Mouse (Mus musculus): ENCODE measurements around the gene Olfr205. TPM values are rescaled to one million over a fixed set of nuclear protein-coding genes. Genes with fewer than 3 reads are reported as not detected.
"Not testable (repeated sequence)": the region's sequence is repeated elsewhere in the genome, so short reads cannot be mapped to it uniquely, and the experiment has no call there.

The Olfr205 gene
- polyA plus RNA-seq (2015; fragmentation: Nextera tagmentation; extraction: Ambion mirVana), result not detected in 2 replicates

GRCm38 (mm10) chr16:59331038-59331437, at the start of gene Olfr205:
Olfr205 (minus strand) TSS chr16:59331138.
- Histone ChIP-seq H3K9ac (replicated peaks; ENCODE audit: low read depth, low read length) (no peak within 1 kb of the TSS), H3K36me3 (ENCODE audit: control insufficient read depth, insufficient read depth) (no peaks in the 10 kb centered on the region), H3K27ac (ENCODE audit: low read length) (no peak within 1 kb of the TSS), H3K4me2 (ENCODE audit: low read length) (no peak within 1 kb of the TSS), H3K4me1 (replicated peaks; ENCODE audit: control insufficient read depth, insufficient read depth, low read length) (no peaks in the 10 kb centered on the region), H3K27me3 (replicated peaks; ENCODE audit: control insufficient read depth, insufficient read depth, low read length) (no peaks in the 10 kb centered on the region), H3K4me3 (replicated peaks; ENCODE audit: low read length) (no peak within 1 kb of the TSS), H3K9me3 (ENCODE audit: control insufficient read depth, low read length) (no peaks in the 10 kb centered on the region)
- no peak for ATAC-seq

- H3K4me2 ChIP-seq (ENCODE audit: low read length), result no peak within 1 kb of the TSS
- H3K4me1 ChIP-seq (replicated peaks; ENCODE audit: control insufficient read depth, insufficient read depth, low read length), result no peaks in the 10 kb centered on the region
- no peaks in the 10 kb centered on the region for H3K9me3 ChIP-seq (ENCODE audit: control insufficient read depth, low read length)
- 93% methylated on average over 2 of the region's 2 CpGs for WGBS
- no peak within 1 kb of the TSS for H3K27ac ChIP-seq (ENCODE audit: low read length)
- no peak within 1 kb of the TSS for H3K4me3 ChIP-seq (replicated peaks; ENCODE audit: low read length)
- ATAC-seq, result no peak
- no peaks in the 10 kb centered on the region for H3K27me3 ChIP-seq (replicated peaks; ENCODE audit: control insufficient read depth, insufficient read depth, low read length)
- H3K36me3 ChIP-seq (ENCODE audit: control insufficient read depth, insufficient read depth), result no peaks in the 10 kb centered on the region
- no peak within 1 kb of the TSS for H3K9ac ChIP-seq (replicated peaks; ENCODE audit: low read depth, low read length)
These were observed 33.0 kb upstream of the Olfr205 start, which contains the start of gene Olfr209 for GRCm38 (mm10) chr16:59363893-59364292. Olfr209 (minus strand) TSS chr16:59363993.

- H3K9me3 ChIP-seq (ENCODE audit: control insufficient read depth, low read length), result no peaks in the 10 kb centered on the region
- no peaks in the 10 kb centered on the region for H3K4me1 ChIP-seq (replicated peaks; ENCODE audit: control insufficient read depth, insufficient read depth, low read length)
- 79% methylated on average over 1 of the region's 1 CpGs for WGBS
- H3K9ac ChIP-seq (replicated peaks; ENCODE audit: low read depth, low read length), result no peak within 1 kb of the TSS
- no peak within 1 kb of the TSS for H3K4me3 ChIP-seq (replicated peaks; ENCODE audit: low read length)
- H3K4me2 ChIP-seq (ENCODE audit: low read length), result no peak within 1 kb of the TSS
- H3K36me3 ChIP-seq (ENCODE audit: control insufficient read depth, insufficient read depth), result no peaks in the 10 kb centered on the region
- H3K27ac ChIP-seq (ENCODE audit: low read length), result no peak within 1 kb of the TSS
- no peaks in the 10 kb centered on the region for H3K27me3 ChIP-seq (replicated peaks; ENCODE audit: control insufficient read depth, insufficient read depth, low read length)
- ATAC-seq, result no peak
These were observed 18.2 kb upstream of the Olfr205 start, which contains the start of gene Olfr206 for GRCm38 (mm10) chr16:59349146-59349545. Olfr206 (minus strand) TSS chr16:59349246.

GRCm38 (mm10) chr16:59323262-59323661, 7.7 kb downstream of the Olfr205 start:
- WGBS, result 23% methylated on average over 1 of the region's 1 CpGs
- not testable (repeated sequence) for H3K9me3 ChIP-seq (ENCODE audit: control insufficient read depth, low read length); H3K36me3 ChIP-seq (ENCODE audit: control insufficient read depth, insufficient read depth); ATAC-seq; H3K4me3 ChIP-seq (replicated peaks; ENCODE audit: low read length); H3K27ac ChIP-seq (ENCODE audit: low read length); H3K4me2 ChIP-seq (ENCODE audit: low read length); H3K4me1 ChIP-seq (replicated peaks; ENCODE audit: control insufficient read depth, insufficient read depth, low read length); H3K27me3 ChIP-seq (replicated peaks; ENCODE audit: control insufficient read depth, insufficient read depth, low read length); H3K9ac ChIP-seq (replicated peaks; ENCODE audit: low read depth, low read length)

- ATAC-seq, result no peak
- Histone ChIP-seq H3K27ac (ENCODE audit: low read length) (no peak within 1 kb of the TSS), H3K4me1 (replicated peaks; ENCODE audit: control insufficient read depth, insufficient read depth, low read length) (no peaks in the 10 kb centered on the region)
These were observed 12.8 kb downstream of the Olfr205 start, which contains the start of gene Olfr204 for GRCm38 (mm10) chr16:59318148-59318547. Olfr204 (minus strand) TSS chr16:59318248.

GRCm38 (mm10) chr16:59298581-59298980, 32.4 kb downstream of the Olfr205 start, which contains the start of gene Olfr203:
Olfr203 (plus strand) TSS chr16:59298881.
- H3K4me1 ChIP-seq (replicated peaks; ENCODE audit: control insufficient read depth, insufficient read depth, low read length), result no peaks in the 10 kb centered on the region
- WGBS, result 92% methylated on average over 2 of the region's 2 CpGs
- H3K27ac ChIP-seq (ENCODE audit: low read length), result no peak within 1 kb of the TSS

More at GRCm38 (mm10) chr16:59318148-59318547, 12.8 kb downstream of the Olfr205 start, which contains the start of gene Olfr204:
- Histone ChIP-seq H3K9me3 (ENCODE audit: control insufficient read depth, low read length) (no peaks in the 10 kb centered on the region), H3K4me2 (ENCODE audit: low read length) (no peak within 1 kb of the TSS), H3K9ac (replicated peaks; ENCODE audit: low read depth, low read length) (no peak within 1 kb of the TSS), H3K4me3 (replicated peaks; ENCODE audit: low read length) (no peak within 1 kb of the TSS), H3K36me3 (ENCODE audit: control insufficient read depth, insufficient read depth) (no peaks in the 10 kb centered on the region), H3K27me3 (replicated peaks; ENCODE audit: control insufficient read depth, insufficient read depth, low read length) (no peaks in the 10 kb centered on the region)

GRCm38 (mm10) chr16:59287576-59287975, 43.4 kb downstream of the Olfr205 start:
- H3K4me3 ChIP-seq (replicated peaks; ENCODE audit: low read length); H3K4me2 ChIP-seq (ENCODE audit: low read length); H3K9me3 ChIP-seq (ENCODE audit: control insufficient read depth, low read length); H3K4me1 ChIP-seq (replicated peaks; ENCODE audit: control insufficient read depth, insufficient read depth, low read length); H3K36me3 ChIP-seq (ENCODE audit: control insufficient read depth, insufficient read depth); H3K27ac ChIP-seq (ENCODE audit: low read length); ATAC-seq; H3K27me3 ChIP-seq (replicated peaks; ENCODE audit: control insufficient read depth, insufficient read depth, low read length); H3K9ac ChIP-seq (replicated peaks; ENCODE audit: low read depth, low read length): not testable (repeated sequence)
- 89% methylated on average over 9 of the region's 9 CpGs for WGBS

More at GRCm38 (mm10) chr16:59298581-59298980, 32.4 kb downstream of the Olfr205 start, which contains the start of gene Olfr203:
- H3K9ac ChIP-seq (replicated peaks; ENCODE audit: low read depth, low read length), result no peak within 1 kb of the TSS
- no peaks in the 10 kb centered on the region for H3K9me3 ChIP-seq (ENCODE audit: control insufficient read depth, low read length)
- H3K36me3 ChIP-seq (ENCODE audit: control insufficient read depth, insufficient read depth), result no peaks in the 10 kb centered on the region
- no peak within 1 kb of the TSS for H3K4me3 ChIP-seq (replicated peaks; ENCODE audit: low read length)
- H3K27me3 ChIP-seq (replicated peaks; ENCODE audit: control insufficient read depth, insufficient read depth, low read length), result no peaks in the 10 kb centered on the region
- no peak for ATAC-seq
- H3K4me2 ChIP-seq (ENCODE audit: low read length), result no peak within 1 kb of the TSS

GRCm38 (mm10) chr16:59286693-59287092, 44.2 kb downstream of the Olfr205 start, which contains the start of gene Olfr202:
Olfr202 (minus strand) TSS chr16:59286793.
- Histone ChIP-seq H3K4me3 (replicated peaks; ENCODE audit: low read length) (no peak within 1 kb of the TSS), H3K27me3 (replicated peaks; ENCODE audit: control insufficient read depth, insufficient read depth, low read length) (no peaks in the 10 kb centered on the region), H3K27ac (ENCODE audit: low read length) (no peak within 1 kb of the TSS), H3K4me2 (ENCODE audit: low read length) (no peak within 1 kb of the TSS), H3K9me3 (ENCODE audit: control insufficient read depth, low read length) (no peaks in the 10 kb centered on the region), H3K9ac (replicated peaks; ENCODE audit: low read depth, low read length) (no peak within 1 kb of the TSS), H3K36me3 (ENCODE audit: control insufficient read depth, insufficient read depth) (no peaks in the 10 kb centered on the region), H3K4me1 (replicated peaks; ENCODE audit: control insufficient read depth, insufficient read depth, low read length) (no peaks in the 10 kb centered on the region)
- 92% methylated on average over 1 of the region's 1 CpGs for WGBS
- no peak for ATAC-seq

- 71% methylated on average over 1 of the region's 1 CpGs for WGBS
- H3K9ac ChIP-seq (replicated peaks; ENCODE audit: low read depth, low read length), result no peak overlapping the region
- ATAC-seq, result no peak
- H3K27ac ChIP-seq (ENCODE audit: low read length), result no peak overlapping the region
- H3K27me3 ChIP-seq (replicated peaks; ENCODE audit: control insufficient read depth, insufficient read depth, low read length), result no peaks in the 10 kb centered on the region
- no peak overlapping the region for H3K4me2 ChIP-seq (ENCODE audit: low read length)
- H3K9me3 ChIP-seq (ENCODE audit: control insufficient read depth, low read length), result no peaks in the 10 kb centered on the region
- no peaks in the 10 kb centered on the region for H3K4me1 ChIP-seq (replicated peaks; ENCODE audit: control insufficient read depth, insufficient read depth, low read length)
- no peaks in the 10 kb centered on the region for H3K36me3 ChIP-seq (ENCODE audit: control insufficient read depth, insufficient read depth)
- no peak overlapping the region for H3K4me3 ChIP-seq (replicated peaks; ENCODE audit: low read length)
These were observed 47.5 kb downstream of the Olfr205 start for GRCm38 (mm10) chr16:59283476-59283875.

GRCm38 (mm10) chr16:59280542-59280941, 50.4 kb downstream of the Olfr205 start:
- no peak for ATAC-seq
- no peak overlapping the region for H3K4me2 ChIP-seq (ENCODE audit: low read length)
- H3K9ac ChIP-seq (replicated peaks; ENCODE audit: low read depth, low read length), result no peak overlapping the region
- H3K9me3 ChIP-seq (ENCODE audit: control insufficient read depth, low read length), result no peaks in the 10 kb centered on the region
- 84% methylated on average over 3 of the region's 3 CpGs for WGBS
- no peak overlapping the region for H3K4me3 ChIP-seq (replicated peaks; ENCODE audit: low read length)
- H3K27ac ChIP-seq (ENCODE audit: low read length), result no peak overlapping the region
- no peaks in the 10 kb centered on the region for H3K27me3 ChIP-seq (replicated peaks; ENCODE audit: control insufficient read depth, insufficient read depth, low read length)
- no peaks in the 10 kb centered on the region for H3K36me3 ChIP-seq (ENCODE audit: control insufficient read depth, insufficient read depth)
- H3K4me1 ChIP-seq (replicated peaks; ENCODE audit: control insufficient read depth, insufficient read depth, low read length), result no peaks in the 10 kb centered on the region

All from forebrain, embryonic 16.5 days (tissue).